Mouse (Mus musculus) right cerebral cortex, postnatal 4 days (tissue): ENCODE data around the gene Rpp21.

Experiments
- DNase-seq: peaks from one replicate; pipeline ENCODE4 v3.0.0-alpha.2; 2022

The Rpp21 gene

DNA sequence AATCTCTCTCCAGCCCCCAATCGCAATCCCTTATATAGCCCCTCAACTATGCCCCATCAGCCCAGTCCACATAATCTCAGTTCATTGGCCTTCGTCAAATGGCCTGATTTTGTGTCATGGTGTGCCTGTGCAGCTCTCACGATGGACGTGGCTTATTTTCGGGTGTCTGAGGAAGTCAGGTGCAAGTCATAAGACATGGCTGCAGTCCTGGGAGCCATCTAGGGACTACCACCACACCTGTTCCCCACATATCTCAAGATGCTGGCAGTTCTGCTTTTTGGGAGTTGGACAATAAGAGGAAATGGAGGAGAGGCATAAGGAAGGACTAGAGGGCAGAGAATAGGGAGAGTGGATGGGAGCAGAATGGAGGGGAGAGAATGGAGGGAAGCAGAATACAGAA is 24.3 kb downstream of the Rpp21 start:
- DNase-seq: no peak

DNA sequence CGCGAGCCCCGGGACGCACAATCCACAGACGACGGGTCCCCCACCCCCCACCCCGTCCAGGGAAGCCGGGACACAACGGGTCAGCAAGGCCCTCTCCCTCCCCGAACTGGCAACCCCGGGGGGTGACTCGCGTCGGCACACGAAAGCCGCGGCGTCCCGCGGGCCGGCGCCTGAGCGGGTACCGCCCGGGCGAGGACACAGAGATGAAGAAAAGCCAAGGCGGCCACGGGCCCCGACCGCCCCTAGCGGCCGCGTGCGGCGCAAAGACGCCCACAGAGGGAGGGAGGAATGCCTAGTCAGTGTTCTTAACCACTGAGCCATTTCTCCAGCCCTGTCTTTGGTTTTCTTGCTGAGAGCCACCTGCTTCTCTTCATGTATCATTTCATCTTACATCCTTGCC is 26.6 kb downstream of the Rpp21 start:
- DNase-seq: peak; percentile 82

DNA sequence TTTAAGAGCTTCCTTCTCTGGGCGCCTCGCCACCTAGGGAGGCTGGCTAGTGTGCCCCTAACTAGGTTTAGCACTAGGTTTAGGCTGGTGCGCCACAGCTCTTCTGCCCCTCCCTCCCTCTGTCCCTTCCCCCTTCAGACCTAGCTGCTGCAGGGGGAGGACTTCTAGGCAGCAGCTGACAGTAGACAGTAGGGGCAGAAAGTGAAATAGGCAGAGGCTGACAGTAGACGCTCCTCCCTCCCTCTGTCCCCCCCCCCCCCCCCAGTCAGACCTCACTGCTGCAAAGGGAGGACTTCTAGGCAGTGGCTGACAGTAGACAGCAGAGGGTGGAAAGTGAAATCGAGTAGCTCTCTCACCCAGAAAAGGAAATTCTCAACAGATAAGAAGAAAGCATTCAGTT is 28.8 kb downstream of the Rpp21 start:
- no peak for DNase-seq

DNA sequence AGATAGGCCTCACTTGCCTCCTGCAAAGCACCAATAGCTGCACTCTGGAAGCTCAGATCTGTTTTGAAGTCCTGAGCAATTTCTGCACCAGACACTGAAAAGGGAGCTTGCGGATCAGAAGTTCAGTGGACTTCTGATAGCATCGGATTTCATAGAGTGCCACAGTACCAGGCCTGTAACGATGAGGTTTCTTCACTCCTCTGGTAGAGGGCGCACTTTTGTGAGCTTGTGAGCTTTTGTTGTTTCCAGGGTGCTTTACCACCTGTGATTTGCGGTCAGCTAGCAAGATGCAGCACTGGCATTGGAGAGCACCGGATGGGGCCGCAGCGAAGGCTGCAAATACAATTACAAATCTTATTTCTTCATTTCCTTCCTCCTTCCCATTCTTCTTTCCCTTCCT is 30.9 kb downstream of the Rpp21 start:
- no peak for DNase-seq

DNA sequence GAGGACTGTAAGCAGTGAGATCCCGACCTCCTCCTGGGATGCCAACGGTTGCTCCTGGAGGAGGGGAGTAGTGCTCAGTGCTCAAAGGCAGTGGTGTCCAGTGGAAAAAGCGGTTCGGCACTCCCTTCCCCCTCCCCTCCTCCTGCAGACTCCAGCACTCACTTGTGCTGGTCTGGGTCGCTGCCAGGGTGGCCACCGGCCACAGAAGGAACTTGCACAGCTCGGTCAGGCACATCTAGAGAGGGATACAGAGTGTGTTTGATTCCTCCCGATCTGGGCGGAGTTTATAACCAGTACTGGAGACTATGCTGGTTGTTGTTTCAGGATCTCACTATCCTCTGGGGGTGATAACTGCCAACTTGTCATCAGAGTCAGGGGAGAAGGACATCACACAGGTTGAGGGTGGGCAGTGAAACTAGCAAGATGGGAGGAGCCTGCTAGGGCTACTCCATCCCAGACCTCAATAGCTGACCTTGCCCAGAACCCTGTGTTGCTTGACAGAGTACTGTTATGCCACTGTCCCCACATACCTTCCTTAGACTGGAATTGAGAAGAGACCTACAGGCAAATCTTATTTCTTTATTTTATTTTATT is 32.5 kb downstream of the Rpp21 start:
- DNase-seq: no peak

DNA sequence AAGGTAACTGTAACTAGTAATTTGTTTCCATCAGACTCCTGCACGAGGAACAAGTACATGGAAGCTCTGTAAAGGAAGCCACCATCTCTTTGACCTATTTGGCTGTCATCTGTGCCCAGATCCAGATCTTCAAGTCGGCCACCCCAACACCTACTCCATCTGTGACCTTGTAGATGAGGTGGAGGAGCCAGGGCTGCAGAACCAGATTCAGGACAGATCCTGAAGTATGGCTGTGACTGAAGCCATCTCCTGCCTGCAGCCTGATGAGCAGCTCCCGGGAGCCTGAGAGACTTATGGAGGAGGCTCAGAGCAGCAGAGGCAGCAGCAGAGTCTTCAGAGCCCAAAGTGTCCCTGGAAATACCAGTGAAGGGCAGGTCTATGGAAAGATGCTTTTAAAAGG is 33.4 kb downstream of the Rpp21 start:
- DNase-seq: no peak

DNA sequence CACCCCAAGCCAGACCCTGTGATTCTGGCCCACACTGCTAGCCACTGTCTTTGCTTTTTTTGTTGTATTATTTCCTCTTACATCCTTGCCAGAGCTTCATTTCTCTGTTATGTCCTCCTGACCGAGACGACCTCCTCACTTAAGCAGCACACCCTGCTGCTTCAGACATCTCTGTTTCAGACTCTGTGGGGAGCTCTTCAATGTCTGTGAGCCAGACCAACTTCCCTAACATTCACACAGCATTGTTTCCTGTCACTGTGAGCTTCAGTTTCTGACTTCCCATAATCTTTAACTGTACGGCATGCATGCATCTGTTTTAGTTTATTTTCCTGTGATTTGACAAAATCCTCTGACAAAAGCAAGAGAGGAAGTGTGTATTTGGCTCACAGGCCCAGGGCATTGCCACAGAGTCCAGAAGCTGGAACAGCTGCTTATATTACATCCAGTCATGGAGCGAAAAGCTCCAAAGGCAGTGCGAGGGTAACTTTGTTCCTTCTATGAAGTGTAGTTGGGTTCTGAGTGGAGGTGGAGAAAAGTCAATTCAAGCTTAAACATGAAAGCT is 39.2 kb downstream of the Rpp21 start:
- no peak for DNase-seq

DNA sequence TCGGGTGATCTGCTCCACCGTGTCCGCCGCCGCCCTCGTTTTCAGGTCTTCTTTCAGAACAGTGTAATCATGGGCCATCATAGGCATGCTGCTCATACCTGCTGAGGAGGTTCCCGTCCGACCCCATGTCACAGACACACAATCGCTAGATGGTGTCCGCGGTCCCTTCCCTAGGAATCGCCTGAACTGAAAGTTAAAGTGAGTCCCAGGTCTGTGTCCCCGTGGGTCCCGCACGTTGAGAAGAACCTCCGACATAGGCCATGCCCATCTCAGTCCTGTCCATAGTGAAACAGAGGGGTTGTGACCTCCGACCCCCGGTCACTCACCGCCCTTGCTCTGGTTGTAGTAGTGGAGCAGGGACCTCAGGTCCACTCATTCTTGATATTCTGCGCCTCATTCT is 42.3 kb downstream of the Rpp21 start:
- no peak for DNase-seq

DNA sequence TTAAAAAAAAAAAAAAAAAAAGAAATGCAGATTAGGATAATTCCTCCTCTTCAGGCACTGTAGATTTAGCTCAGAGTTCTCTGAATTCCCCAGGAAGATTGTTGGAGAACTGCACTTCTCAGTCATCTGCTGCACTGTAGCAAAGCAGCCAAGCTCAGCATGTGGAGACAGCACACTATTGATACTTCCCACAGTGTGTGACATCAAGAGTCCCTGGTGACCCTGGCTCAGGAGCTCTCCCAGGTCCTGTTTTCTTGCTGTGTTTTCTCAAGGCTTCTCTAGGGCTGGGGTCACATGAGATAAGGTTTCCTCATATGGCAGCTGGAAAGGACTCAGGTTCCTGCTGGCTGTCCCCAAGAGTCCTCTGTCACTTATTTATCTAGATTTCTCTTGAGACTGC is 51.0 kb downstream of the Rpp21 start:
- DNase-seq: no peak

DNA sequence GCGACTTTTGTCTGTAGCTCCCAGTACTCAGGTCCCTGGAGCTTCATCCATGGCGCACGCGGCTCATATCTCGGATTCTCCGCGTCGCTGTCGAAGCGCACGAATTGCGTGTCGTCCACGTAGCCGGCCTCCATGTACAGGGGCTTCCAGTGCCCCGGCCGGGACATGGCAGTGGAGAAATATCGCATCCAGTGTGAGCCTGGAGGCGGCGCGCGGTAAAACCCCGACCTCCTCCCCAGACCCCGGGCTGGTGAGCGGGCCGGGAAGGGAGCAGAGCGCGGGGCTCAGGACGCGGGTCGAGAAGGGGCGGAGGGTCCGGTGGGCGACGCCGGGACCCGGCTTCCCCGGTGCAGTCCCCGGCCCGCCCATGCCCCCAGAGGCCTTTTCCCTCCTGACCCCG is 52.0 kb downstream of the Rpp21 start:
- no peak for DNase-seq
